16 mouse cellular contexts compared by ENCODE assay signal in the genomic region with DNA sequence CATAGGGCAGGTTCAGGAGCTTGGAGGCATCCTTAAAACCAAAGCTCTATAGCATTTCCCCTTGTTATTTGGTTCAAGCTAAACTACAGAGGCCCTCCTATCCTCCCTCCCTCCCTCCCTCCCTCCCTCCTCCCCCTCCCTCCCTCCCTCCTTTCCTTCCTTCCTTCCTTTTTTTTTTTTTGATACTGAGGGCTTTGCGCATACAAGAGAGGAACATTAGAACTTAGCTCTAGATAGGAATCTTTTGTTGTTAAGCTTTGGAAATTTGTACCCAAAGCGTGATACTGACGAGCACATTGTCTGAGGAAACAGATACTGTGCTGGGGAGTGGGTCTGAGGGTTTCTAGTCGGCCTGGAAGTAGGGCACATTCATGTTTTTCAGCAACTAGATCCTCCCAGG.
"Had no signal": no experiment of that assay in that cellular context is flagged by ENCODE, and none has a peak within 500 bp of the region (broad histone marks: within the 10 kb centered on the region; RNA-seq: fewer than 3 reads in every experiment).

No protein-coding gene starts in this region.

- H3K9me3 ChIP-seq: neural tube, embryonic 13.5 days; neural tube, embryonic 15.5 days; stomach, embryonic 15.5 days had no signal

- H3K9ac ChIP-seq: neural tube, embryonic 13.5 days; neural tube, embryonic 15.5 days; stomach, embryonic 15.5 days had no signal

- H3K27me3 ChIP-seq: neural tube, embryonic 15.5 days had no signal

- H3K27ac ChIP-seq: neural tube, embryonic 13.5 days; neural tube, embryonic 15.5 days; stomach, embryonic 15.5 days; stomach, postnatal 0 days had no signal

- H3K4me1 ChIP-seq: neural tube, embryonic 15.5 days; stomach, embryonic 15.5 days had no signal

- H3K36me3 ChIP-seq: neural tube, embryonic 13.5 days; neural tube, embryonic 15.5 days; stomach, embryonic 15.5 days had no signal

- H3K4me3 ChIP-seq: neural tube, embryonic 13.5 days; neural tube, embryonic 15.5 days; stomach, embryonic 15.5 days had no signal

- DNase-seq: retina, postnatal 1 day; right cerebral cortex, adult 18-20 months; right cerebral cortex, postnatal 14 days; right cerebral cortex, postnatal 25 days; right cerebral cortex, postnatal 4 days; spleen, adult 18-20 months; thymus, adult 18-20 months; thymus, adult 2 months; thymus, postnatal 14 days; thymus, postnatal 25 days; thymus, postnatal 36 days; thymus, postnatal 4 days had no signal
